15 mouse cellular contexts compared by ENCODE assay signal in the genomic region with DNA sequence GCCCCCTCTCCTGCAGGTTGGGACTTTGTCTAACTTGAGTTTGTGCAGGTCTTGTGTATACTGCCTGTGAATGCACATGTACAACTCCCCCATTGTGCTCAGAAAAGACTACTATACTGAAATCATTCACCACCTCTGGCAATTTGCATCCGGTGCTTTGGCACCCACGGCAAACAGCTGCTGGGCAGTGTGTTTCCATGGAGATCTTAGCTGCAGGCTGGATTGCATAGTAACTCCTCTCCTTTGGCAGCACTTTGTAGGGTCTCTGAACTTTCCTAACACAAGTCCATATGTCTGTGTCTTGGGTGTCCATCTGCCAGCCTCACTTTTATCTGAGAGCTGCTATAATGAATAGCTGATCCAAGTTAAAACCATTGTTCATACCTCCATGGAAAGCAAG. TPM values are rescaled to one million over a fixed set of nuclear protein-coding genes. Genes with fewer than 3 reads are reported as not detected.
A peak's percentile ranks its signal among the peaks of the same experiment; 100 is the strongest.
DNase-seq lines count a peak whose midpoint lies in the region; ATAC-seq and TF ChIP-seq lines count a peak whose summit lies in the region.
"Had no signal": no experiment of that assay in that cellular context is flagged by ENCODE, and none has a peak within 500 bp of the region (broad histone marks: within the 10 kb centered on the region; RNA-seq: fewer than 3 reads in every experiment).

No protein-coding gene starts in this region.

- H3K4me3 ChIP-seq in lung, postnatal 0 days (ENCODE audit: low read depth, low read length) = no peak overlapping the region
- H3K4me3 ChIP-seq in hindbrain, embryonic 10.5 days = no peak overlapping the region
- no peak overlapping the region for H3K4me3 ChIP-seq in midbrain, embryonic 15.5 days
- H3K4me3 ChIP-seq: embryonic facial prominence, embryonic 15.5 days; gastrocnemius, adult 2 months; layer of hippocampus, adult 2 months; lung, embryonic 15.5 days had no signal

- no peak for TF ChIP-seq EP300 in lung, postnatal 0 days (IDR thresholded peaks at IDR 0.05)

- no peaks in the 10 kb centered on the region for H3K27me3 ChIP-seq in lung, postnatal 0 days (replicated peaks; ENCODE audit: insufficient read depth, low read length)
- no peaks in the 10 kb centered on the region for H3K27me3 ChIP-seq in hindbrain, embryonic 10.5 days (ENCODE audit: insufficient read depth, poor library complexity, severe bottlenecking)
- H3K27me3 ChIP-seq in midbrain, embryonic 15.5 days (replicated peaks) = no peaks in the 10 kb centered on the region
- H3K27me3 ChIP-seq: embryonic facial prominence, embryonic 15.5 days; lung, embryonic 15.5 days had no signal

- peaks cover 19% of the 10 kb centered on the region; the same call in 1 of the 2 replicates for H3K4me1 ChIP-seq in lung, postnatal 0 days (ENCODE audit: insufficient read depth, low read depth, low read length)
- H3K4me1 ChIP-seq in hindbrain, embryonic 10.5 days (replicated peaks) = peaks cover 58% of the 10 kb centered on the region
- peaks cover 8% of the 10 kb centered on the region for H3K4me1 ChIP-seq in midbrain, embryonic 15.5 days

- no peak overlapping the region for H3K27ac ChIP-seq in lung, postnatal 0 days (ENCODE audit: low read length)
- no peak overlapping the region; the same call in 1 of the 2 replicates for H3K27ac ChIP-seq in hindbrain, embryonic 10.5 days
- H3K27ac ChIP-seq in midbrain, embryonic 15.5 days = peak overlapping the region; percentile 20; the same call in 1 of the 2 replicates
- H3K27ac ChIP-seq: embryonic facial prominence, embryonic 15.5 days; gastrocnemius, adult 2 months; layer of hippocampus, adult 2 months had no signal

- DNase-seq in embryo, embryonic 10 days (ENCODE audit: low spot score) = peak; percentile 34
- no peak for DNase-seq in embryo, embryonic 9.5 days (ENCODE audit: extremely low spot score)
- peak; percentile 29 for DNase-seq in lung, postnatal 0 days (ENCODE audit: low spot score)
- DNase-seq in lung, postnatal 36 days = no peak
- peak; percentile 30 for DNase-seq in hindbrain, embryonic 10.5 days (ENCODE audit: low spot score)
- DNase-seq in spleen, postnatal 36 days (ENCODE audit: low spot score in 2 of 2) = no peak
- DNase-seq in adrenal gland, postnatal 14 days = no peak
- DNase-seq: gastrocnemius, adult 2 months; thymus, postnatal 25 days had no signal

- no peaks in the 10 kb centered on the region for H3K9me3 ChIP-seq in lung, postnatal 0 days (ENCODE audit: low read length)
- no peaks in the 10 kb centered on the region for H3K9me3 ChIP-seq in hindbrain, embryonic 10.5 days
- H3K9me3 ChIP-seq in midbrain, embryonic 15.5 days = no peaks in the 10 kb centered on the region
- H3K9me3 ChIP-seq: embryonic facial prominence, embryonic 15.5 days; lung, embryonic 15.5 days had no signal

- H3K4me2 ChIP-seq in lung, postnatal 0 days (replicated peaks; ENCODE audit: low read depth, low read length) = no peak overlapping the region
- no peak overlapping the region for H3K4me2 ChIP-seq in midbrain, embryonic 15.5 days
- H3K4me2 ChIP-seq: embryonic facial prominence, embryonic 15.5 days; lung, embryonic 15.5 days had no signal

- H3K36me3 ChIP-seq in lung, postnatal 0 days (ENCODE audit: insufficient read depth, low read length) = no peaks in the 10 kb centered on the region
- no peaks in the 10 kb centered on the region for H3K36me3 ChIP-seq in hindbrain, embryonic 10.5 days
- no peaks in the 10 kb centered on the region for H3K36me3 ChIP-seq in midbrain, embryonic 15.5 days (replicated peaks)
- H3K36me3 ChIP-seq: embryonic facial prominence, embryonic 15.5 days; lung, embryonic 15.5 days had no signal

- no peak for TF ChIP-seq CTCF in lung, postnatal 0 days (IDR thresholded peaks at IDR 0.05)

- WGBS in lung, postnatal 0 days = 33% methylated on average over 2 of the region's 2 CpGs
- 22% methylated on average over 2 of the region's 2 CpGs for WGBS in hindbrain, embryonic 10.5 days
- 5% methylated on average over 2 of the region's 2 CpGs for WGBS in midbrain, embryonic 15.5 days

- no peak overlapping the region for H3K9ac ChIP-seq in lung, postnatal 0 days (replicated peaks; ENCODE audit: low read depth)
- no peak overlapping the region for H3K9ac ChIP-seq in midbrain, embryonic 15.5 days
- H3K9ac ChIP-seq: embryonic facial prominence, embryonic 15.5 days; lung, embryonic 15.5 days had no signal

- ATAC-seq in lung, postnatal 0 days = no peak
- peak; percentile 60 for ATAC-seq in midbrain, embryonic 15.5 days (replicated peaks)
- ATAC-seq: intestine, postnatal 0 days had no signal

RNA-seq across cellular contexts. Expression of gene Glrp1, which starts 31.7 kb away (rescaled TPM):
- polyA plus RNA-seq in lung, postnatal 0 days (2015; fragmentation: Nextera tagmentation; extraction: Ambion mirVana) = 0.06 TPM in 1 of 2 replicates, not detected in the other
- polyA plus RNA-seq in hindbrain, embryonic 10.5 days (2016; fragmentation: Nextera tagmentation; extraction: Ambion mirVana) = not detected in 2 replicates
- polyA plus RNA-seq in midbrain, embryonic 15.5 days (2015; fragmentation: Nextera tagmentation; extraction: Ambion mirVana) = not detected in 2 replicates
- total RNA-seq in adrenal gland, postnatal 14 days (2021) = not detected in 2 replicates
- total RNA-seq: gastrocnemius, adult 2 months; layer of hippocampus, adult 2 months had no signal
- polyA plus RNA-seq: intestine, postnatal 0 days; limb, embryonic 14.5 days had no signal

Comparison
In these comparisons a context has a peak if more than half of its experiments do, and no peak if none do; other contexts are left out.
1. DNase-seq: peak in embryo, embryonic 10 days (single experiment), lung, postnatal 0 days (single experiment) and hindbrain, embryonic 10.5 days (single experiment); none in embryo, embryonic 9.5 days (single experiment), lung, postnatal 36 days (single experiment), spleen, postnatal 36 days (0 of 2) and adrenal gland, postnatal 14 days (single experiment).